Mouse (Mus musculus): ENCODE data around the gene Gm45717. TPM values are rescaled to one million over a fixed set of nuclear protein-coding genes. Genes with fewer than 3 reads are reported as not detected.

The Gm45717 gene
- not detected for polyA plus RNA-seq (2014; fragmentation: Illumina TruSeq; extraction: RNeasy Lipid Tissue Mini Kit (QIAGEN cat#74804); ENCODE audit: low read depth, low replicate concordance)

DNA sequence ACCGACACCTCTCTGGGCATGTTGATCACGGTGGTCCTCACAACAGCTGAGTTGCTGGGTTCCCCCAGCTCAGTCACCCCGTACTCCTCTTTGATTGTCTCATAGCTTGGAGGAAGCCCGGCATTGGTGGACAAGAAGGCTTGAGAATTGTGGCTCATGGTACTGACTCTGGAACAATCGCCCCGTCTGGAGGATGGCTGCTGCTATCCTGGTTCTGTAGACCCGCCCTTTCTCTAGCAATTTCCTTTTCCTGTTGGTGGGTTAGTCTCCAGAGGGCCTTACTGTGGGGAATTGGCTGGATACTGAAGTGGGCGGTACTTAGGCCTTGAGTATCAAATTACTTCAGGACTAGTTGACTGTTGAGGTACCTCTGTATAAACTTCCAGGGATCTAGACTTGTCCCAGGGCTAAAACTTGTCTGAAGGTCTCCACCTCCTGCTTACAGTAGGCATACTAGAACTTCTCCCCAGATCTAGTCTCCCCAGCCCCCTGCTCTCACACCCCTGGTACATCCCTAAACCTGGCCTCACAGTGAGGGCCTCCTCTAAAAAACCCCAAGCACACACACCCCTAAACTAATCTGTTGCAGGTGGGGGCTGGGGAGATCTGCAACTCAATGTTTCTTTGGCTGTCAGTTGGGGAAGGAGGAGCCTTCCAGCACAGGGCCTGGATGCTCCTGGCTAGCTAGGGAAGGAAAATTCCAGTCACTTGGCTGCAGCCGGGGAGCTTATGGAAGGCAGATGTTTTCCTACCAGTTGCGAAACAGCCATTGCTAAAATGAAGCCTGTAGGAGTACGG is at the start of gene Gm45717, which contains the start of gene Ifitm2:
Gene Gm45717, minus strand, starts transcription at position 180 of the 798 bp plus-strand sequence.
Gene Ifitm2, minus strand, starts transcription at position 230 of the 798 bp plus-strand sequence.

DNA sequence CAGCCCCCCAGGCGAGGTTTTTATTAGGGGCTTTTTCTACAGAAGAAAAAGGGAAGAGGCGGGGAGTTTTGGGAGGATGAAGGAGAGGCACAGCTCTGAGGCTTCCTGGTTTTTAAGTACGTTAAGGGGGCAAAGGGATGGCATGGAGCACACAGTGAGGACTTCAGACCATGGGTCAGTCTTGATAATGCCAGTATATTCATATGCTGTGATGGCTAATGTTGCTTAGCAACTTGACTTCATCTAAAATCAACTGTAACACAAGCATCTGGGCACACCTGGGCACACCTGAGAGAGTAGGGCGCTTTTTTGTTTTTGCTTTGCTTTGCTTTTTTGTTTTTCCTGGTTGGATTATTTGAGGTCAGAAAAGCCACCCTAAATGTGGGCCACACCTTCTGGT is 11.2 kb upstream of the Gm45717 start, which contains the start of gene Ifitm1:
Gene Ifitm1, plus strand, starts transcription at position 301 of the 400 bp plus-strand sequence.

DNA sequence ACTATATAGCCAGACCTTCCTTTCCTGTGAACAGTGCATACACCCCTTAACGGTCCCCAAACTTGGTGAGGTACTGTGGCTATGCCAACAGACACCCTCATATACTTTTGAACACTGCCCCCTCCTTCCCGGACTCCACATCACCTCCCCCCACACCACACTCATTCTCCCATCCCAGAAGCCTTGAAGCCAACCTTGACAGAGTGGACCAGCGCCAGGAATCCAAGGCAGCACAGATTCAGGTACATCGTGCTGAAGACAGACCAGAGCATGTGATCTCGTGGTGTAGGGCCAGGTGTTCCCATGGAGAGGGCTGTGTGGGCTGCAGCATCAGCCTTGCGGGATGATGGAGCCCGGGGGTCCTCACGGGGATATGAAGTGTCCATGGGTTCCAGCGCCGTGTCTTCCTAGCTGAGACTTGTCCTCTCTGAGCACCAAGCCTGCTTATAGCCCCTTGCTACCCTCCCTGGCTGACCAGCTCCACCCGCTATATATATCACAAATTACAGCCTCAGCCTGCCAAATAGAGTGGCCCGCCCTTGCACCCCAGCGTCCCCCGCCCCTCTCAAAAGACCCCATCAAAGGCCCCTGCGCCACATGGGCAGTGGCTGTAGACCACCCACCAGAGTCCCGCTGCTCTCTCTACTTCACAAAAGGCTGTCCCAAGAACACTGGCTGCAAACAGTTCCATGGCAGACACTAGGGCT is 5.8 kb downstream of the Gm45717 start, which contains the start of gene Ifitm5:
Gene Ifitm5, minus strand, starts transcription at position 468 of the 707 bp plus-strand sequence.

GRCm38 (mm10) chr7:140941222-140942051 is 14.3 kb downstream of the Gm45717 start, which contains the start of gene Pgghg:
Gene Pgghg, plus strand, starts transcription at chr7:140941391.

GRCm38 (mm10) chr7:140920418-140921029 is 35.2 kb downstream of the Gm45717 start, which contains the start of gene Nlrp6:
Gene Nlrp6, plus strand, starts transcription at chr7:140920902.

GRCm38 (mm10) chr7:140900220-140900619 is 55.5 kb downstream of the Gm45717 start, which contains the start of gene Cox8b:
Gene Cox8b, minus strand, starts transcription at chr7:140900446.

Other genes starting within 250 kb of the Gm45717 start
- 1,170 TPM for gene Cyp2e1, start 192.2 kb downstream of the Gm45717 start, polyA plus RNA-seq (2014; fragmentation: Illumina TruSeq; extraction: RNeasy Lipid Tissue Mini Kit (QIAGEN cat#74804); ENCODE audit: low read depth, low replicate concordance)
- 8.2 TPM for gene Syce1, start 168.1 kb downstream of the Gm45717 start, polyA plus RNA-seq (2014; fragmentation: Illumina TruSeq; extraction: RNeasy Lipid Tissue Mini Kit (QIAGEN cat#74804); ENCODE audit: low read depth, low replicate concordance)
- 0.36 TPM for gene Zfp941, start 133.8 kb downstream of the Gm45717 start, polyA plus RNA-seq (2014; fragmentation: Illumina TruSeq; extraction: RNeasy Lipid Tissue Mini Kit (QIAGEN cat#74804); ENCODE audit: low read depth, low replicate concordance)
- gene Urah, start 120.9 kb downstream of the Gm45717 start, polyA plus RNA-seq (2014; fragmentation: Illumina TruSeq; extraction: RNeasy Lipid Tissue Mini Kit (QIAGEN cat#74804); ENCODE audit: low read depth, low replicate concordance) = 1.8 TPM
- gene Scgb1c1, start 110.4 kb downstream of the Gm45717 start, polyA plus RNA-seq (2014; fragmentation: Illumina TruSeq; extraction: RNeasy Lipid Tissue Mini Kit (QIAGEN cat#74804); ENCODE audit: low read depth, low replicate concordance) = not detected
- 3.4 TPM for gene Odf3, start 108.1 kb downstream of the Gm45717 start, polyA plus RNA-seq (2014; fragmentation: Illumina TruSeq; extraction: RNeasy Lipid Tissue Mini Kit (QIAGEN cat#74804); ENCODE audit: low read depth, low replicate concordance)
- gene Gm45785, start 99.6 kb downstream of the Gm45717 start, polyA plus RNA-seq (2014; fragmentation: Illumina TruSeq; extraction: RNeasy Lipid Tissue Mini Kit (QIAGEN cat#74804); ENCODE audit: low read depth, low replicate concordance) = not detected
- gene Ric8a, start 99.0 kb downstream of the Gm45717 start, polyA plus RNA-seq (2014; fragmentation: Illumina TruSeq; extraction: RNeasy Lipid Tissue Mini Kit (QIAGEN cat#74804); ENCODE audit: low read depth, low replicate concordance) = 52.4 TPM
- gene Bet1l, start 98.4 kb downstream of the Gm45717 start, polyA plus RNA-seq (2014; fragmentation: Illumina TruSeq; extraction: RNeasy Lipid Tissue Mini Kit (QIAGEN cat#74804); ENCODE audit: low read depth, low replicate concordance) = 29.9 TPM
- gene Psmd13, start 74.0 kb downstream of the Gm45717 start, polyA plus RNA-seq (2014; fragmentation: Illumina TruSeq; extraction: RNeasy Lipid Tissue Mini Kit (QIAGEN cat#74804); ENCODE audit: low read depth, low replicate concordance) = 79.4 TPM
- gene Sirt3, start 73.6 kb downstream of the Gm45717 start, polyA plus RNA-seq (2014; fragmentation: Illumina TruSeq; extraction: RNeasy Lipid Tissue Mini Kit (QIAGEN cat#74804); ENCODE audit: low read depth, low replicate concordance) = 24.1 TPM
- 19.5 TPM for gene Cox8b, start 55.5 kb downstream of the Gm45717 start, polyA plus RNA-seq (2014; fragmentation: Illumina TruSeq; extraction: RNeasy Lipid Tissue Mini Kit (QIAGEN cat#74804); ENCODE audit: low read depth, low replicate concordance)
- 2.0 TPM for gene Nlrp6, start 35.0 kb downstream of the Gm45717 start, polyA plus RNA-seq (2014; fragmentation: Illumina TruSeq; extraction: RNeasy Lipid Tissue Mini Kit (QIAGEN cat#74804); ENCODE audit: low read depth, low replicate concordance)
- 14.7 TPM for gene Pgghg, start 14.5 kb downstream of the Gm45717 start, polyA plus RNA-seq (2014; fragmentation: Illumina TruSeq; extraction: RNeasy Lipid Tissue Mini Kit (QIAGEN cat#74804); ENCODE audit: low read depth, low replicate concordance)
- gene Ifitm5, start 5.6 kb downstream of the Gm45717 start, polyA plus RNA-seq (2014; fragmentation: Illumina TruSeq; extraction: RNeasy Lipid Tissue Mini Kit (QIAGEN cat#74804); ENCODE audit: low read depth, low replicate concordance) = 1.2 TPM
- 414 TPM for gene Ifitm2, start 50 bp upstream of the Gm45717 start, polyA plus RNA-seq (2014; fragmentation: Illumina TruSeq; extraction: RNeasy Lipid Tissue Mini Kit (QIAGEN cat#74804); ENCODE audit: low read depth, low replicate concordance)
- gene Ifitm1, start 11.3 kb upstream of the Gm45717 start, polyA plus RNA-seq (2014; fragmentation: Illumina TruSeq; extraction: RNeasy Lipid Tissue Mini Kit (QIAGEN cat#74804); ENCODE audit: low read depth, low replicate concordance) = 31.1 TPM
- gene Ifitm3, start 54.8 kb upstream of the Gm45717 start, polyA plus RNA-seq (2014; fragmentation: Illumina TruSeq; extraction: RNeasy Lipid Tissue Mini Kit (QIAGEN cat#74804); ENCODE audit: low read depth, low replicate concordance) = 370 TPM
- 14.7 TPM for gene Ifitm6, start 62.0 kb upstream of the Gm45717 start, polyA plus RNA-seq (2014; fragmentation: Illumina TruSeq; extraction: RNeasy Lipid Tissue Mini Kit (QIAGEN cat#74804); ENCODE audit: low read depth, low replicate concordance)
- not detected for gene Gm17387, start 73.2 kb upstream of the Gm45717 start, polyA plus RNA-seq (2014; fragmentation: Illumina TruSeq; extraction: RNeasy Lipid Tissue Mini Kit (QIAGEN cat#74804); ENCODE audit: low read depth, low replicate concordance)
- 5.2 TPM for gene B4galnt4, start 105.2 kb upstream of the Gm45717 start, polyA plus RNA-seq (2014; fragmentation: Illumina TruSeq; extraction: RNeasy Lipid Tissue Mini Kit (QIAGEN cat#74804); ENCODE audit: low read depth, low replicate concordance)
- 16.8 TPM for gene Pkp3, start 122.3 kb upstream of the Gm45717 start, polyA plus RNA-seq (2014; fragmentation: Illumina TruSeq; extraction: RNeasy Lipid Tissue Mini Kit (QIAGEN cat#74804); ENCODE audit: low read depth, low replicate concordance)
- 17.6 TPM for gene Sigirr, start 144.6 kb upstream of the Gm45717 start, polyA plus RNA-seq (2014; fragmentation: Illumina TruSeq; extraction: RNeasy Lipid Tissue Mini Kit (QIAGEN cat#74804); ENCODE audit: low read depth, low replicate concordance)
- gene Ano9, start 161.9 kb upstream of the Gm45717 start, polyA plus RNA-seq (2014; fragmentation: Illumina TruSeq; extraction: RNeasy Lipid Tissue Mini Kit (QIAGEN cat#74804); ENCODE audit: low read depth, low replicate concordance) = 4.5 TPM
- 39.9 TPM for gene Ptdss2, start 166.4 kb upstream of the Gm45717 start, polyA plus RNA-seq (2014; fragmentation: Illumina TruSeq; extraction: RNeasy Lipid Tissue Mini Kit (QIAGEN cat#74804); ENCODE audit: low read depth, low replicate concordance)
- 180 TPM for gene Rnh1, start 216.9 kb upstream of the Gm45717 start, polyA plus RNA-seq (2014; fragmentation: Illumina TruSeq; extraction: RNeasy Lipid Tissue Mini Kit (QIAGEN cat#74804); ENCODE audit: low read depth, low replicate concordance)
- gene Hras, start 238.1 kb upstream of the Gm45717 start, polyA plus RNA-seq (2014; fragmentation: Illumina TruSeq; extraction: RNeasy Lipid Tissue Mini Kit (QIAGEN cat#74804); ENCODE audit: low read depth, low replicate concordance) = 49.0 TPM
- gene Lrrc56, start 238.2 kb upstream of the Gm45717 start, polyA plus RNA-seq (2014; fragmentation: Illumina TruSeq; extraction: RNeasy Lipid Tissue Mini Kit (QIAGEN cat#74804); ENCODE audit: low read depth, low replicate concordance) = 12.2 TPM